Mouse (Mus musculus) limb, embryonic 12.5 days (tissue): ENCODE measurements at regions not wholly inside any gene's neighbourhood (a gene's known extent, or its start where the extent isn't known, plus 50 kb on each side); places are given as distances from the start of the nearest gene placed in this dataset.
"Not testable (repeated sequence)": the region's sequence is repeated elsewhere in the genome, so short reads cannot be mapped to it uniquely, and the experiment has no call there.

Experiments used
- ATAC-seq: fragments of 200-750 bp; cut with Nextera tagmentation; 2 replicates; pipeline ENCODE4 v1.8.0; 2017; ENCODE audit warnings: low read depth, moderate TSS enrichment; ENCODE audit not compliant: insufficient number of reproducible peaks, insufficient read depth, low FRiP score, low TSS enrichment
- H3K27ac ChIP-seq: fragments of 300-500 bp; sonication (generic); 2 replicates; pipeline ENCODE4 v1.5.1; 2016; ENCODE audit warnings: mild to moderate bottlenecking, moderate library complexity
- H3K27me3 ChIP-seq: fragments of 300-500 bp; sonication (generic); 2 replicates; pipeline ENCODE4 v1.6.1; 2016; ENCODE audit warnings: mild to moderate bottlenecking, moderate library complexity
- H3K36me3 ChIP-seq: fragments of 300-500 bp; sonication (generic); 2 replicates; pipeline ENCODE4 v1.6.1; 2016; ENCODE audit warnings: mild to moderate bottlenecking, moderate library complexity
- H3K4me1 ChIP-seq: fragments of 300-500 bp; sonication (generic); replicated peaks from 2 replicates; pipeline ENCODE4 v1.6.1; 2016
- H3K4me2 ChIP-seq: fragments of 300-500 bp; sonication (generic); 2 replicates; pipeline ENCODE4 v1.6.1; 2016; ENCODE audit warnings: mild to moderate bottlenecking, moderate library complexity
- H3K4me3 ChIP-seq: fragments of 300-500 bp; sonication (generic); replicated peaks from 2 replicates; pipeline ENCODE4 v1.5.1; 2016; ENCODE audit warnings: mild to moderate bottlenecking
- H3K9ac ChIP-seq: fragments of 300-500 bp; sonication (generic); replicated peaks from 2 replicates; pipeline ENCODE4 v1.6.1; 2016; ENCODE audit warnings: mild to moderate bottlenecking, moderate library complexity
- H3K9me3 ChIP-seq: fragments of 300-500 bp; sonication (generic); 2 replicates; pipeline ENCODE4 v1.6.1; 2016; ENCODE audit warnings: mild to moderate bottlenecking, moderate library complexity
- WGBS: fragments of 180-500 bp; shearing (Covaris S2); methylation state at CpG from one replicate; pipeline ENCODE4 v1.1.7; 2016; 5-methylcytosine and 5-hydroxymethylcytosine counted together

- H3K27me3 ChIP-seq, H3K9ac ChIP-seq, ATAC-seq, H3K4me3 ChIP-seq, H3K27ac ChIP-seq, H3K4me1 ChIP-seq, H3K36me3 ChIP-seq, H3K4me2 ChIP-seq, H3K9me3 ChIP-seq: not testable (repeated sequence)
- whole genome bisulfite sequencing, result 80% methylated on average over 5 of the region's 8 CpGs
Measured at GRCm38 (mm10) chr6:37787858-37788257, 82.8 kb upstream of the Trim24 start.

GRCm38 (mm10) chr6:37790878-37791277, 79.7 kb upstream of the Trim24 start:
- no peaks in the 10 kb centered on the region for H3K36me3 ChIP-seq
- no peak overlapping the region for H3K4me3 ChIP-seq
- H3K4me2 ChIP-seq, result no peak overlapping the region
- H3K9me3 ChIP-seq, result 0 out of 2 replicates have a peak, but pooled peaks cover 5% of the 10 kb centered on the region
- no peaks in the 10 kb centered on the region for H3K27me3 ChIP-seq
- no peak overlapping the region for H3K9ac ChIP-seq
- no peaks in the 10 kb centered on the region for H3K4me1 ChIP-seq
- WGBS, result 91% methylated on average over 1 of the region's 1 CpGs
- no peak overlapping the region for H3K27ac ChIP-seq
- no peak for ATAC-seq

DNA sequence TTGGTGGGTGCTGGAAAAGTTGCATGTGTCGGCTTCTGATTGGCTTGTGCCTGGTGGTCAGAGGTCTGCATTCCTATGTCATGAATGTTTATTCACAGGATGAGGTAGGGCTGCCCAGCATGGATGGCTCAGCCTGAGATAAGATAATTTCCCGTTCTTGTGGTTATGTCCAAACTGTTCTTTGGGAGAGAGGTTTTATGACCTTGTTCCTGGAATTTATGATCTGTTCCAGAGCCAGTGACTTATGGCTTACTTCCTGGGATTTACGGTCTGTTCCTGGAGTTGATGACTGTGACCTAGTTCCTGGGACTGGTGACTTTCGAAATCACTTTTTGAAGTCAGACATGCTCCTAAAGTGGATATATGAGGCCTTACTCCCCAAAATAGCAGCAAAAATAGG, 76.4 kb upstream of the Trim24 start:
- 34% methylated on average over 4 of the region's 4 CpGs for WGBS
- Histone ChIP-seq H3K27me3 (no peaks in the 10 kb centered on the region), H3K4me3 (no peak overlapping the region), H3K4me2 (no peak overlapping the region), H3K36me3 (no peaks in the 10 kb centered on the region), H3K9ac (no peak overlapping the region), H3K27ac (no peak overlapping the region), H3K9me3 (0 out of 2 replicates have a peak, but pooled peaks cover 10% of the 10 kb centered on the region), H3K4me1 (no peaks in the 10 kb centered on the region)
- ATAC-seq, result no peak

DNA sequence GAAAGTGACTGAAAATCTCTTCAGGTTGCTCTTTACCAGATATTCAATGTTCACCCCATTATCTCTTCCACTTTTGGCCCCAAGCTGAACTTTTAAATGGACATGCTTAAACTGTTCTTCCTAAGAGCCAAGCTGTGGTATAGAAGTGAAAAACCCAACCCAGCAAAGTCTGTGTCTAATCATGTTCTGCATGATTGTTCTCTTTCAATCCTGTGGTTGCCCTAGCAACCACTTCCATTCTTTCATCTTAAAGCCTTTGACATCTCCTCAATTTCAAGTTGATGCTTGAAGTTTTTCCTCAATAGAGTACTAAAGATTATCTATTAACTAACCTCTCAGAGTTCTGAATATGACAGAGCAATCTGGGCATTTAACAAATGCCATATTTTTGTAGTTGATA, 75.6 kb upstream of the Trim24 start:
- 0 out of 2 replicates have a peak, but pooled peaks cover 10% of the 10 kb centered on the region for H3K9me3 ChIP-seq
- H3K4me1 ChIP-seq, result no peaks in the 10 kb centered on the region
- ATAC-seq, result no peak
- no peak overlapping the region for H3K4me3 ChIP-seq
- H3K4me2 ChIP-seq, result no peak overlapping the region
- no peaks in the 10 kb centered on the region for H3K36me3 ChIP-seq
- no peaks in the 10 kb centered on the region for H3K27me3 ChIP-seq
- no peak overlapping the region for H3K27ac ChIP-seq
- H3K9ac ChIP-seq, result no peak overlapping the region

- H3K9ac ChIP-seq, result no peak overlapping the region
- no peak overlapping the region for H3K4me3 ChIP-seq
- H3K36me3 ChIP-seq, result no peaks in the 10 kb centered on the region
- no peak for ATAC-seq
- peaks cover 4% of the 10 kb centered on the region for H3K9me3 ChIP-seq
- H3K27ac ChIP-seq, result no peak overlapping the region
- no peaks in the 10 kb centered on the region for H3K4me1 ChIP-seq
- H3K27me3 ChIP-seq, result no peaks in the 10 kb centered on the region
- H3K4me2 ChIP-seq, result no peak overlapping the region
- 89% methylated on average over 5 of the region's 5 CpGs for WGBS
Measured at GRCm38 (mm10) chr6:37803231-37803630, 67.4 kb upstream of the Trim24 start.

GRCm38 (mm10) chr6:37805896-37806295, 64.7 kb upstream of the Trim24 start:
- not testable (repeated sequence) for H3K4me1 ChIP-seq, H3K27ac ChIP-seq, H3K4me3 ChIP-seq, H3K36me3 ChIP-seq, H3K4me2 ChIP-seq, H3K9me3 ChIP-seq, H3K9ac ChIP-seq, ATAC-seq, H3K27me3 ChIP-seq
- 97% methylated on average over 24 of the region's 24 CpGs for WGBS

GRCm38 (mm10) chr6:37806529-37807191, 64.0 kb upstream of the Trim24 start:
- not testable (repeated sequence) for H3K4me3 ChIP-seq, H3K36me3 ChIP-seq, ATAC-seq, H3K4me2 ChIP-seq, H3K9ac ChIP-seq, H3K9me3 ChIP-seq, H3K27me3 ChIP-seq, H3K27ac ChIP-seq, H3K4me1 ChIP-seq
- 33% methylated on average over 1 of the region's 10 CpGs for WGBS

- H3K4me2 ChIP-seq, H3K9ac ChIP-seq, H3K4me3 ChIP-seq, H3K9me3 ChIP-seq, H3K4me1 ChIP-seq, H3K36me3 ChIP-seq, H3K27ac ChIP-seq, ATAC-seq, H3K27me3 ChIP-seq: not testable (repeated sequence)
- whole genome bisulfite sequencing, result 52% methylated on average over 2 of the region's 2 CpGs
Measured at GRCm38 (mm10) chr6:37815218-37815617, 55.4 kb upstream of the Trim24 start.
